Mouse (Mus musculus) B cell, adult (primary cell): ENCODE measurements around the gene Rnps1. TPM values are rescaled to one million over a fixed set of nuclear protein-coding genes. Genes with fewer than 3 reads are reported as not detected.

ENCODE experiments used
- total RNA-seq: library from RNA; stranded (reverse); gene quantifications from 4 replicates; pipeline ENCODE4 v1.2.4, GENCODE M21; 2023; ENCODE audit not compliant: inconsistent age

Rnps1 gene
- 154 to 168 TPM (median 161 TPM) in 4 replicates for total RNA-seq

DNA sequence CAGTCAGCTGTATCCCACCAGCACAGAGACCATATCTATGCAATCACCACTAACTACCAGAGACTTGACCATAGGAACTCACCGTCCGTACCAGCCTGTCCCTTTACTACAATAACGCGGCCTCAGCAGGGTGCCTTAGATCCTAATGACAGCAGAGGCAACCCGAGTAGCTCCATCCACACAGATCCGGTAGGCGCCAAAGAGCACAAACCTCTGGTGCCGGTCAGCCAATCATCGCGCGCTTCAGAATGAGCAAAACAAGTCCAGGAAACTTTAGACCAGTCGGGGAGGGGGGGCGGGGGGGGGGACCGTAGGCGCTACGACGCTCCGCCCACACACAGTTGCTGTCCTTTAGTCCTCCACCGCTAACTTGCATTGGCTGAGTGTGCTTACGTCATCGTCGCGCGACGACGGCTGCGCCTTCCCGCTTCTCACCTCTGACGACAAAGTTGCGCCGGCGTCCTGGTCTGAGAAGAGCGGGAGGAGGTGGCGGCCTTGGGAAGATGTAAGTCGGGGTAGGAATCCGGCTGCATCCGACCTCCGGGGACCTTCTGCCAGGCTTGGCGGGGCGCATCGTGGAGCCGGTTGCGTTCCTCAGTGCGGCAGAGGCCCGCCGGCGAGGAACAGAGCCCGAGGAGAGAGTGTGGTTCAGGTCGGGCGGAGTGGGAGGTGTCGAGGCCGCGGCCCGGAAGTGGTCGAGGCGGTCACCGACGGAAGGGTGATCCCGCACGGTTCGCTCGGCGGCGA is at the start of gene Rnps1:
Rnps1 (plus strand) TSS at position 336 of the 747 bp plus-strand sequence.

GRCm38 (mm10) chr17:24426471-24427169 is 12.3 kb downstream of the Rnps1 start, which contains the start of gene Eci1:
Gene Eci1, plus strand, starts transcription at chr17:24426641.

GRCm38 (mm10) chr17:24442632-24443155 is 28.3 kb downstream of the Rnps1 start, which contains the start of gene Dnase1l2:
Gene Dnase1l2, minus strand, starts transcription at chr17:24443105.

GRCm38 (mm10) chr17:24469910-24470602 is 55.7 kb downstream of the Rnps1 start, which contains the start of the genes E4f1 and Pgp:
Gene E4f1, minus strand, starts transcription at chr17:24470313.
Gene Pgp, plus strand, starts transcription at chr17:24470392.

GRCm38 (mm10) chr17:24473612-24474275 is 59.4 kb downstream of the Rnps1 start, which contains the start of gene Bricd5:
Gene Bricd5, plus strand, starts transcription at chr17:24473884.

Other genes starting within 250 kb of the Rnps1 start
- 233 to 260 TPM (median 250 TPM) in 4 replicates for gene Atp6v0c, start 244.9 kb upstream of the Rnps1 start, total RNA-seq
- gene Tbc1d24, start 209.0 kb upstream of the Rnps1 start, total RNA-seq: 0.61 to 1.9 TPM (median 0.68 TPM) in 4 replicates
- 0.19 to 0.48 TPM (median 0.32 TPM) in 4 replicates for gene Ntn3, start 205.0 kb upstream of the Rnps1 start, total RNA-seq
- gene Tedc2, start 193.7 kb upstream of the Rnps1 start, total RNA-seq: 7.8 to 10.4 TPM (median 9.1 TPM) in 4 replicates
- 8.9 to 15.0 TPM (median 12.2 TPM) in 4 replicates for gene Ccnf, start 163.1 kb upstream of the Rnps1 start, total RNA-seq
- 0.09 to 0.30 TPM (median 0.14 TPM) in 4 replicates for gene Abca17, start 63.5 kb upstream of the Rnps1 start, total RNA-seq
- 50.7 to 55.1 TPM (median 52.7 TPM) in 4 replicates for gene Abca3, start 62.6 kb upstream of the Rnps1 start, total RNA-seq
- gene Eci1, start 12.1 kb downstream of the Rnps1 start, total RNA-seq: 22.7 to 27.4 TPM (median 27.0 TPM) in 4 replicates
- gene Dnase1l2, start 28.5 kb downstream of the Rnps1 start, total RNA-seq: 3.5 to 8.3 TPM (median 5.4 TPM) in 4 replicates
- gene E4f1, start 55.7 kb downstream of the Rnps1 start, total RNA-seq: 58.4 to 75.5 TPM (median 64.9 TPM) in 4 replicates
- gene Pgp, start 55.8 kb downstream of the Rnps1 start, total RNA-seq: 17.0 to 19.8 TPM (median 18.8 TPM) in 4 replicates
- 0.71 to 1.2 TPM (median 0.95 TPM) in 4 replicates for gene Bricd5, start 59.3 kb downstream of the Rnps1 start, total RNA-seq
- gene Mlst8, start 64.5 kb downstream of the Rnps1 start, total RNA-seq: 18.2 to 22.4 TPM (median 20.5 TPM) in 4 replicates
- not detected in 4 replicates for gene Caskin1, start 74.0 kb downstream of the Rnps1 start, total RNA-seq
- 201 to 215 TPM (median 211 TPM) in 4 replicates for gene Traf7, start 113.4 kb downstream of the Rnps1 start, total RNA-seq
- 1.0 to 1.9 TPM (median 1.2 TPM) in 4 replicates for gene Rab26, start 119.6 kb downstream of the Rnps1 start, total RNA-seq
- gene Pkd1, start 135.3 kb downstream of the Rnps1 start, total RNA-seq: 71.1 to 75.5 TPM (median 72.5 TPM) in 4 replicates
- 84.9 to 110 TPM (median 98.3 TPM) in 4 replicates for gene Tsc2, start 218.1 kb downstream of the Rnps1 start, total RNA-seq
- 2.8 to 11.3 TPM (median 4.9 TPM) in 4 replicates for gene Nthl1, start 218.1 kb downstream of the Rnps1 start, total RNA-seq
- 0.48 to 0.51 TPM in 2 of 4 replicates, not detected in the others for gene Slc9a3r2, start 235.8 kb downstream of the Rnps1 start, total RNA-seq
- not detected in 4 replicates for gene Npw, start 243.9 kb downstream of the Rnps1 start, total RNA-seq